Mouse (Mus musculus) c-Kit-positive CD71-negative TER-119-negative erythroid progenitor cells, embryonic 14.5 days (primary cell): ENCODE results near the gene Gm10073.
"Not testable (repeated sequence)": the region's sequence is repeated elsewhere in the genome, so short reads cannot be mapped to it uniquely, and the experiment has no call there.

Source experiments
- DNase-seq: peaks from one replicate; pipeline ENCODE4 v3.0.0-alpha.2; 2013; ENCODE audit warnings: low read depth

Gm10073 gene

DNA sequence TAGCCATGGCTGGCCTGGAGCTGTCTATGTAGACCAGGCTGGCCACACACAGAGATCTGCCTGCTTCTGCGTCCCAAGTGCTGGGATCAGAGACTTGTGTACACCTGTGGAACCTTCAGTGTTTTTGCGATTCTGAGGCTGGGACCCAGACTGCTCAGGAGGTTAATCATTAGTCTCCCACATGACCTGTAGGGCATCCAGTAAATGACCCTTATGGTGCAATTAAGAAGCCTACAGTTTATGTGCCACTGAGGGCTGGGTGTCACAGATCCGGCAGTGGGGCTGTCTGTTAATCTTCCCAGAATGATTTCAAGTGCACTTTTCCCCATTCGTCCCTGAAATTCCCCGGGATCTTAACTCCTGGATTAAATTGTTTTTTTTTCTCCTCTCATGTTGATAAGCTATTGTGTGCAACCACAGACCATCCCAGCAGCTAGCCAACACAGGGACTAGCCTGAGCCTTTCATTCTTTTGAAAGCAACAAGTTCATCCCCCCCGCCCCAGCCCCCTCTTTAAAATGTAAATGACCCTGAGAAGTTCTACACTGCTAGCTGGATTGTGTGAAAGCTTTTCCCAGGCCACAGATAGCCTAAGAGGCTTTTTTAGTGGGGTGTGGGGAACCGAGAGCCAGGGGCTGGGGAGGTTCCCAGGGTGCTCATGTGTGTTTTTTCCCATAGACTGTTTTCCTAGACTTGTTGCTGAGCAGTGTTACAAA lies 26.2 kb upstream of the Gm10073 start:
- no peak for DNase-seq

DNA sequence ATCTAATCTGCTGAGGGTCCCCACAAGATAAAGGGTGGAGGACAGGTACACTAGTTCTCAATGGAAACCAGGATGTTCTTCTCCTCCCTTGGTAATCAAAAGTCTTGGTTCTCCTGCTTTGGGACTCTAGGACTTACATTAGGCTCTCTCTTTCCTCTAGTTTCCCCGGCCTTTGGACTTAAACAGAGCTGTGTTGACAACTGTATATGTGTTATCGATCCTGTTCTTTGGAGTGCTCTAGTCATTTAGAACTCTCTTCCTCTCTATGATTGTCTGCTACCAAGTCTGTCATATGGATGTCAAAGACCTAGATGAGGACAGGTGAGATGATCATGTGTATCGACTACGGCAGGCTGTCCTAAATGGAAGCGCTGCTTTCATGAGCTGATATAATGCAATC lies 23.8 kb upstream of the Gm10073 start:
- no peak for DNase-seq

DNA sequence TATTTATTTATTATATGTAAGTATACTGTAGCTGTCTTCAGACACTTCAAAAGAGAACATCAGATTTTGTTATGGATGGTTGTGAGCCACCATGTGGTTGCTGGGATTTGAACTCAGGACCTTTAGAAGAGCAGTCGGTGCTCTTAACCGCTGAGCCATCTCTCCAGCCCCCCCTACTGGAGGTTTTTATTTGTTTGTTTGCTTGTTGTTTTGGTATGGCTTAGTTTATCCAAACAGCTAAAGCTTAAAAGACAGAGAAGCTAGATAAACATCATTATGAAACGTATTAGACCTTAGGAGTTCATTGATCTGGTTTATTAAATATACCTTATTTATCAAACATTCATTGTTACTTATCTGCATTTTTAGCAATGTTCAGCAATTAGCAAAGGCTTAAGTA lies 22.4 kb upstream of the Gm10073 start:
- DNase-seq, result not testable (repeated sequence)

DNA sequence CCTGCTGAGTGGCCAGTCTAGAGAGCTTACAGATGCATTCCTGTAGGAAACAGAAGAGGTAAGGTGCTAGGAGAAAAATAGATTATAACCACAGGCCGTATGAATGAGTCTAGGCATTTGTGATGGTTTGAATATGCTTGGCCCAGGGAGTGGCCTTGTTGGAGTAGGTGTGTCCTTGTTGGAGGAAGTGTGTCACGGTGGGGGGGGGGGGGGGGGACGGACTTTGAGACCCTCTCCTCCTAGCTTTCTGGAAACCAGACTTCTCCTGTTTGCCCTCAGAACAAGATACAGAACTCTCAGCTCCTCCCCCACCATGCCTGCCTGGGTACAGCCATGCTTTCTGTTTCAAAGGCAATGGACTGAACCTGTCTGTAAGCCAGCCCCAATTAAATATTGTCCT lies 19.2 kb upstream of the Gm10073 start:
- DNase-seq, result no peak

DNA sequence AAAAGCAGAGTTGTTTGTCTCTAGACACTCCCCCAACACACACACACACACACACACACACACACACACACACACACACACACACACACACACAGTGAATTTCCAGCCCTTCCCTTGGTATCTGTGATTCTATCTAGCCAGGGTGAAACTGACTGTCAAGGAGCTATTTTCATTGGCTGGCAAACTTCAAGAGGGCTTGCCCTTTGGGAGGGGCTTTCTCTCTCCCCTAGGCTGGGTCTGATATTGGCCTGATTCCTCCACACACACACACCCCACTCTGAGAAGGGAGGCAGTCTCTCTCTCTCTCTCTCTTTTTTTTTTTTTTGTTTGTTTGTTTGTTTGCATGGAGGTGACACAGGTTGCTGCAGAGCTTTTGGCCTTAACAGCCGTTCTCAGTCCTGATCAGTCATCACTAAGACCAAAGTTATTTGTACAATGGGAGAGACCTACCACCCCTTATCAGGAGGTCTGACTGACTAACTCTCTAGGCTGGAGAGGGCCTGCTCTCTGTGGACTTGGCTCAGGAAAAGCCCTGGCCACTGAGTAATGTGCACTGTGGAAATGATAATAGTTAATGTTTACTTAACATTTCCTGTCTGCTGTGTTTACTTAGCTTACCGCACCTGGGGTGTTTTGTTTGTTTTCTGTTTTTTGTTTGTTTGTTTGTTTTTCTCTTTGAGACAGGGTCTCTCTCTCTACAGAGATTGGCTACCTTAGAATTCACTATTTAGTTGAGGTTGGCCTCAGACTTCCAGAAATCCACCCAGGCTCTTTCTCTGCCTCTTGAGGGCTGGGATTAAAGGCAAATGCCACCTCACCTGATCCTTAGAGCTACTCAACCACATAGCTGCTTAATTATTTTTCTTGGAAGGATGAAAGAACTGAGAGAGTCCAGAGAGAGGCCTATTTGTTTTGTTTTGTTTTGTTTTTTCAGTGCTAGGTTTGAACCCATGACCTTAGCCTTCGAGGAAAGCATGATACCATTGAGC lies 15.5 kb upstream of the Gm10073 start:
- no peak for DNase-seq

DNA sequence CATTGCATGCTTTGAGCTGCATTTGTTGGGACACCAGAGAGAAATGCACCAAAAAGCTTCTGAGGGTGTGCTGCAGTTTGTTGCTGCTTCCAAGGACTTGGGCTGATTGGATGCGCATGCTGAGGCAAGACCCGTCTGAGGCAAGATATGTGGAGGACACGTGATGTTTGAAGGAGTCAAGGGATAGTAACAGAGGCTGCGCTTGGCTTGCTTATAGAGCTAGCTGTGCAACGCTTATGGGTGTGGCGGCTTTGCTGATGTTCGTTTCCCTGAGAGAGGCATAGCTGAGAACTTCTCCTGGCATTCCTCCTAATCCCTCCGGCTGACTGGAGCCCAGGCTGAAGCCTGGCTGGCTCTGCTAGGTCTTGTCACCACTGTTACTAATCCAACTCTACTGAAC lies 13.6 kb upstream of the Gm10073 start:
- no peak for DNase-seq

DNA sequence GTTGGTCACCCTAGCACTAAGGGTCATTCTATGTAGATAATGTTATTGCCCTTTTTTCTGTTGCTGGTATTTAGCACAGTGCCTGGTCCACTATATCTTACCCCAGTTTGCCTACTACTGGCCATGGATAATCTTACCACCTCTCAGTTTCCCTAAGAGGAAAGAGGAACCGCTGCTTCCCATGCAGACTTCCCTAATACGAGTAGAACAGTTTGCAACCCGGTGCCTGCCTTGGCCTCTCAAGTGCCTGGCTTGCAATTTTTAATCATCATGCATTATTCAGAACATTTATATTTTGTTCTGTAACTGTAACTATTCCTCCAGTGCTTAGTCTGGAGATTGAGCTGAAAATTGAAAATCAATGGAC lies 12.4 kb upstream of the Gm10073 start:
- no peak for DNase-seq

DNA sequence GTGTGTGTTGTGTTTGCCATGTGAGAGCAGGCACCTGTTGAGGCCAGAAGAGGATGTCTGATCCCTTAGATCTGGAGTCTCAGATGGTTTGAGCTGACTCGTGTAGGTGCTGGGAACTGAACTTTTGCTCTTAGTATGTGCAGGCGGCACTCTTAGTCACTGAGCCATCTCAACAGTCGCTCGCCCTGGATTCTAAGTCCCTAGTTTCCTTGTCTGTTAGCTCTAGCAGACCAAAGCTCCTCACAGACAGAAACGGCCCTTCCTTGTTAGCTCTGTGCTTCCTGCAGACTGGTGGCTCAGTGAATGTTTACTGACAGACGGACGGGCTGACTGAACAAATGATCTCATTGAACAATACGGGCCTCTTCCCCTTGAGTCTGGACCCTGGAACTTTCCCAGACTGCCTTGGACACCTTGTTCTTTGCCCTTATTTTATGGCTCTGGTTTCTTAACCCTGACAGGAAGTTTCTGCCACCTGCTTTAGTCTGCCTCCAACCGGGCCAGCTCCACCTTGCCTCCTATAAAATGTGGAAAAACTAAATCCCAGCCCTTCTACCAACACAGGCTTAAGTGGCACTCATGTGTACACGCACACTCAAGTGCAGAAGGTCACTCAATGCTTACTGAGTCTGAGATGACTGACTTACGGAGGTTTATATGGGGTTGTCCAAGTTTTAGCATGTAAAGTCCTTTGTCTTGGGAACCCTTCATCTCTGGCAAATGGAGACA lies 11.8 kb upstream of the Gm10073 start:
- no peak for DNase-seq

DNA sequence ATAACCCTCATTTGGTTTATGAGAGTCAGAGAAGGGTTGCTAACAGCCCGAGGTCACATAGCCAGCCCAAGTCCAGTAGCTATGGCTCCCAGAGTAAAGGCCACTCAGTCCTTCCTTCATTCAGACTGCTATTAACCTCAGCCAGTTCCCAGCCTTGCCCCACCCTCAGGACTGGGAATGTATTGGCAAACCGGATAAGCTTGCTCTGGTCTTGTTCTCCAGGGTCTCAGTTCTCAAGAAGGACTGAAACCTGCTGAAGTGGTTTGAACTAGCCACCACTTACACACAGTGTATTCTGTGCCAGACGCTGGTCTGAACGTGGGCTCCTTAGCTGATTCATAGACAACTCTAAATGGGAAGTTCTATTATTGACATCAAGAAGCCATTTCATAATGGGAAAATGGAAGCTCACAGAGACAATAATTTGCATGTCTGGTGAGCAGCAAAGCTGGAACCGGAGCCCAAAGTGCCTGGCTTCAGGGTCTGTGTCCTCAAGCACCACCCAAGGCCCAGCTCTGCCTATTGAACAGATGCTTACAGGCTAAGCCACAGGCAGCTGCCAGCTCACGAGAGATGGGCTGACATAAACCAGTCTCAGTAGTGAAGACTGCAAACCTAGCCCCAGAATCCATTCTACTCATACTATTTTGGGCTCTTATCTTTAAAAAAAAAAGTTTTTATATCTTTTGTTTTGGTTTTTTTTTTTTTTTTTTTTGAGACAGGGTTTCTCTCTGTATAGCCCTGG lies 8.3 kb upstream of the Gm10073 start:
- no peak for DNase-seq

DNA sequence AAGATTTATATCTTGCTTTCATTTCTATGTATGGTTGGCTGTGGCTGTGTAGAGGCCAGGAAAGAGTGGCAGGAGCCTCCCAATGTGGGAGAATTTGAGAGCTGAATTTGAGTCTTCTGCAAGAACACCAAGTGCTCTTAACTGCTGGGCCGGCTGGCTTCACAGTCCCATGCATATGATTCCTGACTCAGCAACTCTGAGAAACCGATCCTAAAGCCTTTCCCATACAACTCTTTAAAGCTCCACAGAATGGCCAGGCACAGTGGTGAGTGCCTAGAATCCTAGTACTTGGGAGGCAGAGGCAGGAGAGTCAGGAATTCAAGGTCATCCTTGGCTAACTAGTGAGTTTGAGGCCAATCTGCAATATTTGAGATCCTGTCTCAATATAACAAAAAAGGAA lies 6.2 kb upstream of the Gm10073 start:
- DNase-seq, result no peak

DNA sequence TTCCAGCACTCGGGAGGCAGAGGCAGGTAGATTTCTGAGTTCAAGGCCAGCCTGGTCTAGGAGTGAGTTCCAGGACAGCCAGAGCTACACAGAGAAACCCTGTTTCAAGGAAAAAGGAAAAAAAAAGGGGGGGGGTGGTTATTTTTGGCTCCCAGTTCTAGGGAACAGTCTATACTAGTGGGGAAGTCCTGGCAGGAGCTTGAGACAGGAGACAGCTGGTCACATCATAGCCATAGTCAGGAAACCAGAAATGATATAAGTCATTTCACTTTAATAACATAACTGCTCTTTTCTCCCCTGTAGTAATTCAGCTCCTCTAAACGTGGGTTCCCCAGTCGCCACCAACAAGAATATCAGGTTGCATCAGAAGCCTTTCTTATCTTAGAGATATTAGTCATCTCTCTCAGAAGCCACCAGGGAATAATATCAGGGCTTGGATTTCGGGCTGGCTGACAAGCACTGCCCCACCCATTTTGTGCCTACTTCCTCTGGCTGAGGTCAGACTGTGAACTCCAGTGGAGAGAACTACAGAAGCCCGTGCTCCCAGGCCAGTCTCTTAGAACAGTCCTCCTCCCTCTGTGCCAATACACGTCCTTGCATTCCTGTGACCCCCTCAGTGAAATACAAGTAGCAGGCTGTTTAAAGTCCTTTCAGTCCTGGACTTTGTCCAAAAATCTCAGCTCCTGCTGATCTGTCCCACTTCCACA lies 3.7 kb upstream of the Gm10073 start:
- DNase-seq, result no peak

DNA sequence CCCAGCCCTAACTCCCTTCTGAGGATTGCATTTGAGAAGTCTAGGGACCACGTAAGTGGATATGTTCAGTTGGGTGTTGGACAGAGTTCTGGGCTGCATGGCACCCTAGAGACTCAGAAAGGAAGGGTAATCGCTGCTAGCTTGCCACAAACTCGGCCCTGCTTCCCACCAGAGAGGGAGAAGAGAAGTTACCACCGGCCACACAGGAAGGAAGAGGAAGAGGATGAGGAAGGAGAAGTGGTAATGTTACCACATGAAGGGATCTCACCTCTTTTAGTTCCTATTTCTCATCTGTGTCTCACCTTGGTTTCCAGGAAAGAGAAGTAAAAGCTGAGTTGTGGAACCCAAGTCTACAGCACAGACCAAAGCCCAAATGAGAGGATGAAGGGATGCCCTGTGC lies 1.0 kb upstream of the Gm10073 start:
- DNase-seq, result no peak

DNA sequence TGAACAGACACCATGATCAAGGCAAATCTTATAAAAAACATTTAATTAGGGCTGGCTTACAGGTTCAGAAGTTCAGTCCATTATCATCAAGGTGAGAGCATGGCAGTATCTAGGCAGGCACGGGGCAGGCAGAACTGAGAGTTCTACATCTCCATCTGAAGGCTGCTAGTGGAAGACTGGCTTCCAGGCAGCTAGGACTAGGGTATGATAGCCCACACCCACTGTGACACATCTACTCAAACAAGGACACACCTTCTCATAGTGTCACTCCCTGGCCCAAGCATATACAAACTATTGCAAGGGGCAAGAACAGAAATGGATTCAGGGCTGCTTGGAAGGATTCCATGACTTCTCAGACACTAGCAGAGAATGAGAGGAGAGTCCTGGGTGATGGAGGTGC lies 1.1 kb downstream of the Gm10073 start:
- not testable (repeated sequence) for DNase-seq

DNA sequence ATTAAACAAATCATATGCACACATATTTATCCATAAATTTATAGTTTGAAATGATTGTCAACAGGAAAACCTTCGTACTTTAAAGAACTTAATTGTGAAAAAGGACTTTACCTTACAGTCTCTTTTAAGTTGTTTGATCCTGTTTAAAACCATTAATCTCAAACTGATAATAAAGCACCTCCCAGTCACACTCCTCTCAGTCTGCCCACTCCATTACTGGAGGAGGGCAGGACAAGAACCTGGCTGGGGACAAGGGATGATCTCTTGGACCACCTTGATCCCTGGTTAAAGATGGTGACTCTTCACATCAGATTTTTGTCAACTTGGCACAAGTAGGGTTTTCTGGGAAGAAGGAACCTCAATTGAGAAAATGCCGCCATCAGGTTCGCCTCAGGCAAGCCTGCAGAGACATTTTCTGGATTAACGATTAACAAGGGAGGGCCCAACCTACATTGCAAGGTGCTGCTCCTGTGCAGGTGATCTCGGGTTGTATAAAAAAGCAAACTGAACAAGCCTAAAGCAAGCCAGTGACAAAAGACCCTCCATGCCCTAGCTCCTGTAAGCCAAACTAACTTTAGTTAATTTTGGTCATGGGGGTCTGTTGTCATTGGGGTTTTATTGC lies 1.6 kb downstream of the Gm10073 start:
- no peak for DNase-seq

DNA sequence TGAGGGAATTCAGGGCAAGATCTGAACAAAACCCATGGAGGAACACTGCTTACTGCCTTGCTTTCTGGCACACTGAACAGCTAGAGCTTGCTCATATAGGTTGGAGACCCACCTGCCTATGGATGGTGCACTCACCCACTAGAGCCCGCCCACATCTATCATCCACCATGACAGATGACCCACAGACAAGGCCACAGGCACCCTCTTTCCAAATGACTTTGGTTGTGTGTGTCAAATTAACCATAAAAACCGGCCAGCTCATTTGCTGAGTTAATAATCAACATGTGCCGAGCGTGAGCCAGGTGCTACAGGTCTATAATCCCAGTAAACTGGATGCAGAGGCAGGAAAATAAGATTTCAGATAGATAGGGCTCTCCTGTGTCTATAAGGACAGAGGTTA lies 2.9 kb downstream of the Gm10073 start:
- no peak for DNase-seq

DNA sequence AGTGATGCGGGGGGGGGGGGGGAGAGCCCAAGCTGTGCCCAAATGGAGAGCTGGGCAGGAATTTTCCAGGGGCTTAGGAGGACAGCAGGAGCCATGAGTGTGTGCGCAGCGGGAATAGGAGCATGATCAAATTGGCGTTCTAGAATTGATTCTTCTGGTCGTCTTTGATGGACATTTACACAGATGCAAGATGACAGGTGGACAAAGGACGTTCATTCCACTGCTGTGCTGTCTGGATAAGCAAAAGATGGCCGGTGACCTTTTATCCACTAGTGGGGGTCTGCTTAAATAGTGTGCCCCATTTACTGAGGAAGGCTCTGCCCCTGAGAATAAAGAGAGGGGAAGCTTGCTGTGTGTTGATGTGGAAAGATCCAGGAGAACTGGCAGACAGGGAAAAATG lies 4.3 kb downstream of the Gm10073 start:
- no peak for DNase-seq

DNA sequence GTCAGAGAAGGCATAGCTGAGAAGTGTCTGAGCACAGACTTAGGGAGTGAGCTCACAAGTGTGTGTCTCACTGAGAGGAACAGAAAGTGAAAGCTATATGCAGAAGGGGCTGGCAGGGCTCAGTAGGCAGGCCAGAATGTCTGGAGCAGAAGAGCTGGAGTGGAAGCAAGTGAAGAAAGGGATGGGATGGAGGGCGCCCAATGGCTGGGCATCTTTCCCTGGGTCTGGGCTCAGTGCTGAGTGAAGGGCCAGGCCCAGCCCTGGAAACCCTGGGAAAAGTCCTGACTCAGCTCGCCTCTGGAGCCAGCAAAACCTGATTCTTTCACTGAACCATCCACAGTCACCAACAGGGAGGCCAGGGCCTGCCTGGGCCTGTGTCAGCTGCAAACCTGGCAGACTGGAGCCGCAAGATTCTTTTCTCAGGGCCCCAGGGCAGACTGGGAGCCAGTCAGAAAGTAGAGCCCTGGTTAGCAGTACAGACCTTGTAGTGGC lies 9.5 kb downstream of the Gm10073 start:
- DNase-seq, result no peak

DNA sequence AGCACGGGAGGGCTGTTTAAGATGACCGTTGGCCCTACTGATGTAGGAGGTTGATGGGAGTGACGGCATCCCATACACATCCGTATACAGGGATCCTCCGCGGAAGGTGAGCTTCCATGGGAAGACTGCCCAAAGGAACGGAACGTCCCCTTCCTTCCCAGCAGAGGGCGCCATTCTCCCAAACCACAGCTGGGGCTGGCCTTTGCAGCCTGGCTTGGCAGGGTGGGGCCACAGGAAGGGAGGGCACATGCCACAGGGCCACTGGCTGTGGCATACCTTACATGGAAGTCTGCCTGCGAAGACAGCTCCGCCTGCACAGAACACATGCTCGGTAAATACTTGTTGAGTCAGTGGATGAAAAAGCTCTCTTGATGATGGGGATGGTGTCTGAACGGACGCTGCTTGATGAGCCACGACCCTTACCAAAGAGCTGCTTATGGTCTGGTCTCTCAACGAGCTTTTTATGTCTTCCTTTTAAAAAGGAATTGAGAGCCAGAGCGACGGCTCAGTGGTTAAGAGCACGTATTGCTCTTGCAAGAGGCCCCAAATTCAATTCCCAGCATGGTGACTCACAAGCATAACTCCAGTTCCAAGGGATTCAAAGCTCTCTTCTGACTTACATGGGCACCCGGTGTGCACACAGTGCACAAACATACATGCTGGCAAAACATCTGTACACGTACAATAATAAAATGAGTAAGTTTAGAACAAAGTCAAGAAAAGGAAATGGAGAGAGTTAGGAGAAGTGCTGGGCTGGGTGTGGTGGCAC lies 12.0 kb downstream of the Gm10073 start:
- no peak for DNase-seq

DNA sequence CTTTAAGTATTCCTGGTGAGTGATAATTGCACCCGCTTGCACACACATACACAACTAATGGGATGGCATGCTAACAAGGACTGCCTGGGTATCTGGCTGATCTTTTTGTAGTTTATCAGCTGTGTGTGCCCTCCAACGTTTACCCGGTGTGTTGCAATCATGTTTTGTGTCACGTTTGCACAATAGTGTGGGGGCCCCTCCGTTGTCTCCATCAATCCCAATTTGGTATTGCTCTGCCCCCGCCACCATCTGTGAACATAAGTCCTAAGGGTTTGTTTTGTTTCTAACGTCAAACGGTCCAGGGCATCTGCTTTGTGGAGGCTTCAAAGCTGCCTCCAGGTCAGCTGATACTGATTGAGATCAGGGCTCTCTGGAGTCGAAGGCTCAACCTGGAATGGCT lies 13.4 kb downstream of the Gm10073 start:
- DNase-seq, result no peak

DNA sequence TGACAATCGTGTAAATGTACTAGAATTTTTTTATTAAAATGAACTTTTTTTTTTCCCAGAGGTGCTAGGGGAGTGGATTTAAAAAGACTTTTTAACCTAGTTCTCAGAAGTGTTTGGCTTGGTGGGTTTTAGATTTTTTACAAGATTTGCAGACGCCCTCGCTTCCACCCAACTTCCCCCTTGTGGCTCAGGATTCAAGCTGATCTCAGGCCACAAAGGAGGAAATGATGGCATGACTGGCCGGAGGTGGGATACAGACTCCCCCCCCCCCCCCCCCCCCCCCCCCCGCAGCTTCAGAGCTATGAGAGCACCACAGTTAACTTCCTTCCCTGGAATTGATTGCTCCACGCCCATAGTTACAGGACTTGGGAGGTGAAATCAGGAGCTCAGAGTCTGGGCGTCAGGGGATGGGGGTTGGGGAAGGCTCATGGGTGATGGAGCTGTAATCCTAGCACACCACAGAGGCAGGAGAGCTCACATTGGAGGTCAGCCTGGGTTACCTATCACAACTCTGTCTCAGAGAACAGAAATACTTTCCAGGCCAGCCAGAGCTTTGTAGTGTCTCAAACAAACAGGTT lies 17.1 kb downstream of the Gm10073 start:
- DNase-seq, result no peak
